Comparison of ENCODE assay signal across 14 mouse cellular contexts in genomic region chr13:109502796-109503195, GRCm38 (mm10).
A peak's percentile ranks its signal among the peaks of the same experiment; 100 is the strongest.
DNase-seq lines count a peak whose midpoint lies in the region; ATAC-seq and TF ChIP-seq lines count a peak whose summit lies in the region.
"Had no signal": no experiment of that assay in that cellular context is flagged by ENCODE, and none has a peak within 500 bp of the region (broad histone marks: within the 10 kb centered on the region; RNA-seq: fewer than 3 reads in every experiment).

No protein-coding gene starts in this region.

- 55% methylated on average over 7 of the region's 7 CpGs for WGBS in intestine, embryonic 16.5 days
- WGBS in kidney, embryonic 15.5 days: 68% methylated on average over 7 of the region's 7 CpGs
- WGBS in liver, embryonic 12.5 days (ENCODE audit: insufficient replicate concordance): 61% methylated on average over 7 of the region's 7 CpGs
- WGBS in small intestine, adult 2 months: 15% methylated on average over 7 of the region's 7 CpGs

- no peak for DNase-seq in right cerebral cortex, adult 18-20 months
- DNase-seq in cerebellum, postnatal 10 days: no peak
- DNase-seq in cerebellum, adult 11-12 months: no peak
- DNase-seq: adrenal gland, postnatal 25 days; cerebellum, adult 2 months; gastrocnemius, postnatal 36 days had no signal

- TF ChIP-seq POLR2A in small intestine, adult 2 months (IDR thresholded peaks at IDR 0.05; ENCODE audit: low read depth, low read length): no peak

- no peak overlapping the region for H3K4me2 ChIP-seq in intestine, embryonic 16.5 days (ENCODE audit: low read depth, low read length)
- H3K4me2 ChIP-seq in kidney, embryonic 15.5 days: no peak overlapping the region
- no peak overlapping the region for H3K4me2 ChIP-seq in liver, embryonic 12.5 days
- H3K4me2 ChIP-seq: heart, embryonic 15.5 days; hindbrain, embryonic 15.5 days had no signal

- no peaks in the 10 kb centered on the region for H3K9me3 ChIP-seq in intestine, embryonic 16.5 days (ENCODE audit: control insufficient read depth, low read length)
- H3K9me3 ChIP-seq in kidney, embryonic 15.5 days (replicated peaks): no peaks in the 10 kb centered on the region
- H3K9me3 ChIP-seq in liver, embryonic 12.5 days (replicated peaks): no peaks in the 10 kb centered on the region
- H3K9me3 ChIP-seq: heart, embryonic 15.5 days; hindbrain, embryonic 15.5 days; midbrain, embryonic 10.5 days had no signal

- no peak overlapping the region for H3K27ac ChIP-seq in intestine, embryonic 16.5 days (ENCODE audit: low read length)
- H3K27ac ChIP-seq in kidney, embryonic 15.5 days: no peak overlapping the region
- no peak overlapping the region for H3K27ac ChIP-seq in liver, embryonic 12.5 days
- peak overlapping the region; percentile 38; the same call in 1 of the 2 replicates for H3K27ac ChIP-seq in small intestine, adult 2 months (ENCODE audit: insufficient read depth, low read depth, low read length)
- H3K27ac ChIP-seq: heart, embryonic 15.5 days; hindbrain, embryonic 15.5 days; midbrain, embryonic 10.5 days had no signal

- H3K27me3 ChIP-seq in intestine, embryonic 16.5 days (replicated peaks; ENCODE audit: control insufficient read depth, insufficient read depth, low read length): no peaks in the 10 kb centered on the region
- H3K27me3 ChIP-seq in kidney, embryonic 15.5 days: no peaks in the 10 kb centered on the region
- no peaks in the 10 kb centered on the region for H3K27me3 ChIP-seq in liver, embryonic 12.5 days (replicated peaks)
- H3K27me3 ChIP-seq in small intestine, adult 2 months (ENCODE audit: control insufficient read depth, insufficient read depth, low read length): no peaks in the 10 kb centered on the region
- H3K27me3 ChIP-seq: heart, embryonic 15.5 days; hindbrain, embryonic 15.5 days had no signal

- no peaks in the 10 kb centered on the region for H3K4me1 ChIP-seq in intestine, embryonic 16.5 days (ENCODE audit: control insufficient read depth, insufficient read depth, low read length)
- no peaks in the 10 kb centered on the region for H3K4me1 ChIP-seq in kidney, embryonic 15.5 days
- no peaks in the 10 kb centered on the region for H3K4me1 ChIP-seq in liver, embryonic 12.5 days
- peaks cover 12% of the 10 kb centered on the region; the same call in 1 of the 2 replicates for H3K4me1 ChIP-seq in small intestine, adult 2 months (ENCODE audit: control insufficient read depth, insufficient read depth, insufficient read length, low read length)
- H3K4me1 ChIP-seq: heart, embryonic 15.5 days; hindbrain, embryonic 15.5 days; midbrain, embryonic 10.5 days had no signal

- no peak overlapping the region for H3K4me3 ChIP-seq in intestine, embryonic 16.5 days (ENCODE audit: low read length)
- H3K4me3 ChIP-seq in kidney, embryonic 15.5 days (replicated peaks): no peak overlapping the region
- no peak overlapping the region for H3K4me3 ChIP-seq in liver, embryonic 12.5 days
- H3K4me3 ChIP-seq in small intestine, adult 2 months (ENCODE audit: low read depth, low read length): no peak overlapping the region
- H3K4me3 ChIP-seq: heart, embryonic 15.5 days; hindbrain, embryonic 15.5 days; midbrain, embryonic 10.5 days had no signal

- no peaks in the 10 kb centered on the region for H3K36me3 ChIP-seq in intestine, embryonic 16.5 days (ENCODE audit: control insufficient read depth, insufficient read depth, low read length)
- no peaks in the 10 kb centered on the region for H3K36me3 ChIP-seq in kidney, embryonic 15.5 days
- no peaks in the 10 kb centered on the region for H3K36me3 ChIP-seq in liver, embryonic 12.5 days
- H3K36me3 ChIP-seq in small intestine, adult 2 months (ENCODE audit: control insufficient read depth, insufficient read depth, low read length): no peaks in the 10 kb centered on the region
- H3K36me3 ChIP-seq: heart, embryonic 15.5 days; hindbrain, embryonic 15.5 days; midbrain, embryonic 10.5 days had no signal

- peak; percentile 99 for ATAC-seq in intestine, embryonic 16.5 days
- peak; percentile 60; the same call in 1 of the 2 replicates for ATAC-seq in kidney, embryonic 15.5 days (replicated peaks; ENCODE audit: low FRiP score)
- ATAC-seq in liver, embryonic 12.5 days: peak; percentile 61
- ATAC-seq: forebrain, embryonic 14.5 days had no signal

- TF ChIP-seq CTCF in small intestine, adult 2 months (IDR thresholded peaks at IDR 0.05; ENCODE audit: extremely low read depth, insufficient read length, insufficient replicate concordance, low read depth, low read length): no peak

- no peak overlapping the region for H3K9ac ChIP-seq in intestine, embryonic 16.5 days (ENCODE audit: low read depth, low read length)
- H3K9ac ChIP-seq in kidney, embryonic 15.5 days: no peak overlapping the region
- H3K9ac ChIP-seq in liver, embryonic 12.5 days: no peak overlapping the region
- H3K9ac ChIP-seq: heart, embryonic 15.5 days; hindbrain, embryonic 15.5 days had no signal
